Mouse (Mus musculus) neural tube, embryonic 13.5 days (tissue): ENCODE data around the gene Pald1. TPM values are rescaled to one million over a fixed set of nuclear protein-coding genes. Genes with fewer than 3 reads are reported as not detected.

Experiments
- ATAC-seq: fragments of 200-750 bp; cut with Nextera tagmentation; 2 replicates; pipeline ENCODE4 v1.8.0; 2017; ENCODE audit warnings: low read depth, mild to moderate bottlenecking, moderate TSS enrichment, moderate library complexity
- H3K27ac ChIP-seq: fragments of 300-500 bp; sonication (generic); replicated peaks from 2 replicates; pipeline ENCODE4 v1.5.1; 2015; ENCODE audit warnings: moderate library complexity, mild to moderate bottlenecking, inconsistent platforms
- H3K27me3 ChIP-seq: fragments of 300-500 bp; sonication (generic); 2 replicates; pipeline ENCODE4 v1.6.1; 2015; ENCODE audit warnings: mild to moderate bottlenecking, inconsistent platforms
- H3K36me3 ChIP-seq: fragments of 300-500 bp; sonication (generic); 2 replicates; pipeline ENCODE4 v1.6.1; 2015; ENCODE audit warnings: mild to moderate bottlenecking, inconsistent platforms
- H3K4me1 ChIP-seq: fragments of 300-500 bp; sonication (generic); replicated peaks from 2 replicates; pipeline ENCODE4 v1.6.1; 2015; ENCODE audit warnings: inconsistent platforms
- H3K4me2 ChIP-seq: fragments of 300-500 bp; sonication (generic); 2 replicates; pipeline ENCODE4 v1.6.1; 2015; ENCODE audit warnings: inconsistent platforms, mild to moderate bottlenecking, moderate library complexity
- H3K4me3 ChIP-seq: fragments of 300-500 bp; sonication (generic); 2 replicates; pipeline ENCODE4 v1.5.1; 2015; ENCODE audit warnings: mild to moderate bottlenecking, inconsistent platforms
- H3K9ac ChIP-seq: fragments of 300-500 bp; sonication (generic); 2 replicates; pipeline ENCODE4 v1.6.1; 2015; ENCODE audit warnings: moderate library complexity, mild to moderate bottlenecking, inconsistent platforms
- H3K9me3 ChIP-seq: fragments of 300-500 bp; sonication (generic); 2 replicates; pipeline ENCODE4 v1.6.1; 2016; ENCODE audit warnings: inconsistent platforms
- WGBS: fragments of 180-500 bp; shearing (Covaris S2); methylation state at CpG from one replicate; pipeline ENCODE4 v1.1.7; 2015; 5-methylcytosine and 5-hydroxymethylcytosine counted together
- polyA plus RNA-seq: library from polyadenylated mRNA; unstranded; fragments of >200 nt; fragmentation: Nextera tagmentation; extraction: Ambion mirVana; gene quantifications from 2 replicates; pipeline ENCODE4 v1.2.1, GENCODE M21; 2015

Pald1 gene
- polyA plus RNA-seq, 1 experiment from 2014 or later = 31.5 TPM

- peaks cover 71% of the 10 kb centered on the region for H3K27me3 ChIP-seq
- 2% methylated on average over 50 of the region's 50 CpGs for WGBS
- no peak overlapping the region for H3K27ac ChIP-seq
- no peaks in the 10 kb centered on the region for H3K9me3 ChIP-seq
- peak overlapping the region; percentile 65 for H3K9ac ChIP-seq
- H3K36me3 ChIP-seq = no peaks in the 10 kb centered on the region
- H3K4me2 ChIP-seq = peak overlapping the region; percentile 79
- peaks cover 15% of the 10 kb centered on the region for H3K4me1 ChIP-seq
- ATAC-seq = peak; percentile 49; the same call in 1 of the 2 replicates
- peak overlapping the region; percentile 44 for H3K4me3 ChIP-seq
These were observed 35.0 kb upstream of the Pald1 start for GRCm38 (mm10) chr10:61418131-61418900.

DNA sequence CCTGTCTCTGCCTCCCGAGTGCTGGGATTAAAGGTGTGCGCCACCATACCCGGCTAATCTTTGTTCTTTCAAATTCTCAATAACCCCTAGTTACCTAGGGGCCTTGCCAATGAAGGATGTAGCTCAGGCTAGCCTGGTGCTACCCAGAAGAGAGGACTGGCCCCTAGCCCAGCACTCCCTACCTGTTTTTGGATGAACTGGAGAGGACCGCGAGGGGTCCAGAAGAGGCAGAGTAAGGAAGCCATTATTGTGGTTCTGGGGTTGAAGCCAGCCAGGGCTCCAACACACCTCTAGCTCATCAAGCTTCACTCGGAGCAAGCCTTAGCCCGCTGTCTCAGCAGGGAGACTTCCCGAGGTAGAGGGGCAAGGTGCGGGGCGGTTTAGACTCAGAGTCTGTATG, 34.3 kb upstream of the Pald1 start, which contains the start of gene Nodal:
Gene Nodal (plus strand): TSS at position 301 of the 400 bp plus-strand sequence.
- H3K9me3 ChIP-seq = no peaks in the 10 kb centered on the region
- H3K4me1 ChIP-seq = peaks cover 15% of the 10 kb centered on the region
- no peak for ATAC-seq
- peak within 1 kb of the TSS; percentile 44 for H3K4me3 ChIP-seq
- H3K4me2 ChIP-seq = peak within 1 kb of the TSS; percentile 79
- 19% methylated on average over 10 of the region's 10 CpGs for WGBS
- H3K36me3 ChIP-seq = no peaks in the 10 kb centered on the region
- peak within 1 kb of the TSS; percentile 65 for H3K9ac ChIP-seq
- peaks cover 71% of the 10 kb centered on the region for H3K27me3 ChIP-seq
- no peak within 1 kb of the TSS for H3K27ac ChIP-seq

DNA sequence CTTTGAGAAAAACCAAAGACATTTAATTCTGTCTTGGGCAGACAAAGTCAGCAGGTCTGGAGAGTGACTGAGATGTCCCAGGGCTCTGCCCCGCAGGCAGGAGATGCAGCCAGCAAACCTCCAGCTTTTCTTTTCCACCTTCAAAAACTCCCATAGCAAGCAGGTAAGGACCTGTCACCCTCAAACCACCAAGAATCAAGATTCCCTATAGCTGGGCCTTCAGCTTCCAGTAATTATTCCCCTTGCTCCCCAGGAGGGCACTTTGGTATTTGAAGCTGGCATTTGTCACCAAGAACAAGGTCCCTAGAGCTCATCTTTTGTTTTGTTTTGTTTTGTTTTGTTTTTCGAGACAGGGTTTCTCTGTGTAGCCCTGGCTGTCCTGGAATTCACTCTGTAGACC, 33.7 kb upstream of the Pald1 start:
- Histone ChIP-seq H3K27me3 (peaks cover 71% of the 10 kb centered on the region), H3K9me3 (no peaks in the 10 kb centered on the region), H3K4me3 (no peak overlapping the region), H3K4me2 (no peak overlapping the region), H3K4me1 (peaks cover 15% of the 10 kb centered on the region), H3K27ac (no peak overlapping the region), H3K9ac (no peak overlapping the region), H3K36me3 (no peaks in the 10 kb centered on the region)
- WGBS = 30% methylated on average over 2 of the region's 2 CpGs
- no peak for ATAC-seq

- no peaks in the 10 kb centered on the region for H3K9me3 ChIP-seq
- peaks cover 71% of the 10 kb centered on the region for H3K27me3 ChIP-seq
- H3K4me1 ChIP-seq = peaks cover 15% of the 10 kb centered on the region
- 12% methylated on average over 7 of the region's 7 CpGs for WGBS
- no peak for ATAC-seq
- H3K36me3 ChIP-seq = no peaks in the 10 kb centered on the region
- H3K9ac ChIP-seq = no peak overlapping the region
- no peak overlapping the region for H3K4me3 ChIP-seq
- H3K27ac ChIP-seq = no peak overlapping the region
- no peak overlapping the region for H3K4me2 ChIP-seq
These were observed 33.2 kb upstream of the Pald1 start for GRCm38 (mm10) chr10:61416561-61416960.

DNA sequence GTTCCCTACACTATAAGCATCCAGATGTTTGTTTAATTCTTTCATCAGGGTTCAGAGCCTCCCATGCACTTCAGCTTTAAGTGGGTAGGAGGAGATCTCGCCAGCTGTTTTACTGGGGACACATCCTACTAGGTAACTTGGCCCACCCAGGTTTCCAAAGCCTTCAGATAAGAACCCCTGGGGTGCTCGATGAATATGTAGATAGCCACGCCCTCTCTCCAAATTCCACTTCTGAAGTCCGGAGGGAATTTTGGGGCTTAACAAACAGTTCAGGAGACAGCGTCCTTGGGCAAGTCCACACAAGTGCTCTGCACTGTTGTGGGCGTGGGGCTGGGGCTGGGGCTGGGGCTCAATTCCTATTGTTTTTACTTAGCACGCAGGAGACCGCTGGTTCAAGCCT, 32.6 kb upstream of the Pald1 start:
- H3K9ac ChIP-seq = no peak overlapping the region
- H3K4me2 ChIP-seq = no peak overlapping the region
- no peaks in the 10 kb centered on the region for H3K9me3 ChIP-seq
- H3K4me3 ChIP-seq = no peak overlapping the region
- peaks cover 15% of the 10 kb centered on the region for H3K4me1 ChIP-seq
- WGBS = 10% methylated on average over 8 of the region's 8 CpGs
- H3K36me3 ChIP-seq = no peaks in the 10 kb centered on the region
- ATAC-seq = no peak
- peaks cover 64% of the 10 kb centered on the region for H3K27me3 ChIP-seq
- no peak overlapping the region for H3K27ac ChIP-seq

DNA sequence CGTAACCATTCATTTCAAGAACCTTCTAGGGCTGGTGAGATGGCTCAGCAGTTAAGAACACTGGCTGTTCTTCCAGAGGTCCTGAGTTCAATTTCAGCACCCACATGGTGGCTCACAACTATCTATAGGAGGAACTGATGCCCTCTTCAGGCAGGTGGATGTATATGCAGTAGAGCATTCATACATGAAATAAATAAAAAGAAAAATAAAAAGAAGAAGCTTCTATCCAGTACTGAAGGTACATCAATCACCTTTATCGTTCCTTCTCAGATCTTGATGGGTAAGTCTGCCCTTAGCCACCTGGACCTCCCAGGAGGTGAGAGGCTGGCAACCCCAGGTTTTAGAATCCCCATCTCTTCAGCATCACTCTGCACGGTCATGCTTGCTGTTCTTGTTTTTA, 31.9 kb upstream of the Pald1 start:
- WGBS = 66% methylated on average over 3 of the region's 3 CpGs
- no peak for ATAC-seq
- peaks cover 15% of the 10 kb centered on the region for H3K4me1 ChIP-seq
- H3K36me3 ChIP-seq = no peaks in the 10 kb centered on the region
- H3K27me3 ChIP-seq = peaks cover 58% of the 10 kb centered on the region
- H3K9ac ChIP-seq = no peak overlapping the region
- no peak overlapping the region for H3K4me3 ChIP-seq
- no peak overlapping the region for H3K4me2 ChIP-seq
- no peak overlapping the region for H3K27ac ChIP-seq
- H3K9me3 ChIP-seq = no peaks in the 10 kb centered on the region

GRCm38 (mm10) chr10:61412910-61413625, 29.7 kb upstream of the Pald1 start:
- Histone ChIP-seq H3K4me3 (no peak overlapping the region), H3K4me1 (peaks cover 4% of the 10 kb centered on the region; the same call in 1 of the 2 replicates), H3K27ac (no peak overlapping the region), H3K9ac (no peak overlapping the region), H3K36me3 (no peaks in the 10 kb centered on the region), H3K27me3 (peaks cover 37% of the 10 kb centered on the region), H3K9me3 (no peaks in the 10 kb centered on the region), H3K4me2 (no peak overlapping the region)
- no peak for ATAC-seq
- WGBS = 60% methylated on average over 21 of the region's 21 CpGs

GRCm38 (mm10) chr10:61410193-61410592, 26.9 kb upstream of the Pald1 start:
- Histone ChIP-seq H3K9me3 (no peaks in the 10 kb centered on the region), H3K4me3 (no peak overlapping the region), H3K36me3 (no peaks in the 10 kb centered on the region), H3K27ac (no peak overlapping the region), H3K4me1 (no peaks in the 10 kb centered on the region), H3K4me2 (no peak overlapping the region), H3K9ac (no peak overlapping the region), H3K27me3 (peaks cover 28% of the 10 kb centered on the region)
- 36% methylated on average over 9 of the region's 9 CpGs for WGBS
- no peak for ATAC-seq

DNA sequence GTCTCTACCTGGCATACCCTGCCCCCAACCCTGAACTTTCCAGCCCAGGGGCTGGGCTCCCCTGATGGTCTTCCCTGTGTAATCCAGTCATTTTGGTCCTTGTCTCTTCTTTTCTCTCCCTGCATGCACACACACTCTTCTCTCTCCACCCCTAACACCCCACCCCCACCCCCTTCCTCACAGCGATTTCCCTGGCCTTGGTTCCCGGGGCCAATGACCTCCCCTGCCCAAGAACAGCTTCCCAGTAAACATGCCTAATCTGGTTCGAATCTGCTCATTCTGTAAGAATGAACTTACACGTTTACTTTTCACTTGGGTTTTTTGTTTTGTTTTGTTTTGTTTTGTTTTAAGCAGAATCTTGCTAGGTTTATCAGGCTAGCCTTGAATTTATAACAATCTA, 26.4 kb upstream of the Pald1 start:
- no peak overlapping the region for H3K4me2 ChIP-seq
- WGBS = 4% methylated on average over 4 of the region's 4 CpGs
- no peaks in the 10 kb centered on the region for H3K4me1 ChIP-seq
- no peak overlapping the region for H3K9ac ChIP-seq
- H3K27ac ChIP-seq = no peak overlapping the region
- no peak overlapping the region for H3K4me3 ChIP-seq
- no peak for ATAC-seq
- H3K27me3 ChIP-seq = peaks cover 23% of the 10 kb centered on the region
- H3K36me3 ChIP-seq = no peaks in the 10 kb centered on the region
- no peaks in the 10 kb centered on the region for H3K9me3 ChIP-seq

DNA sequence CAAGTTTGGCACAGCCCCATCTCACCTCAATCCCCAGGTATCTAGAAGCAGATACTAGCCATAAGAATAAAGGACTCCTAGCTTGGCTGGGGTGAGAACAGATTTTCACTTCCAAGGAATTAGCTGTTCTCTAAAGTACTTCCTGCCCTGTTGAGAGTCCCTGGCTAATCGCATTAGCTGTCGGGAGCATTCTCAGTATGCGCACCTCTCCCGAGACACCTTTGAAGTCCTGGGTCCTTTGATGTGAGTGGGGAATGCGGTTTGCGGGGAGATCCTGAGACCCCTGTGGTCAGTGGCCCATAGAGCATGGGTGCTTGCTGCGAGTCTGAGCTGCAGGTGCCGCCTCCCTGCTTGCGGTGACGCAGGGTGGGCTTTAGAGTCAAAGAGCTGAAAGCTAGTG, 22.6 kb upstream of the Pald1 start:
- no peak overlapping the region for H3K4me2 ChIP-seq
- H3K27ac ChIP-seq = no peak overlapping the region
- no peaks in the 10 kb centered on the region for H3K36me3 ChIP-seq
- no peak for ATAC-seq
- H3K9ac ChIP-seq = no peak overlapping the region
- no peaks in the 10 kb centered on the region for H3K9me3 ChIP-seq
- WGBS = 16% methylated on average over 10 of the region's 10 CpGs
- no peaks in the 10 kb centered on the region for H3K4me1 ChIP-seq
- H3K4me3 ChIP-seq = no peak overlapping the region
- peaks cover 20% of the 10 kb centered on the region for H3K27me3 ChIP-seq

GRCm38 (mm10) chr10:61402911-61403310, 19.6 kb upstream of the Pald1 start:
- no peak overlapping the region for H3K4me3 ChIP-seq
- WGBS = 89% methylated on average over 2 of the region's 2 CpGs
- no peak overlapping the region for H3K4me2 ChIP-seq
- ATAC-seq = no peak
- H3K4me1 ChIP-seq = no peaks in the 10 kb centered on the region
- peaks cover 17% of the 10 kb centered on the region for H3K27me3 ChIP-seq
- no peak overlapping the region for H3K9ac ChIP-seq
- H3K9me3 ChIP-seq = no peaks in the 10 kb centered on the region
- H3K36me3 ChIP-seq = no peaks in the 10 kb centered on the region
- no peak overlapping the region for H3K27ac ChIP-seq

- Histone ChIP-seq H3K4me2 (no peak overlapping the region), H3K27ac (no peak overlapping the region), H3K4me3 (no peak overlapping the region), H3K4me1 (no peaks in the 10 kb centered on the region), H3K36me3 (no peaks in the 10 kb centered on the region), H3K9me3 (no peaks in the 10 kb centered on the region), H3K9ac (no peak overlapping the region), H3K27me3 (peaks cover 13% of the 10 kb centered on the region)
- WGBS = 81% methylated on average over 5 of the region's 5 CpGs
- no peak for ATAC-seq
These were observed 19.1 kb upstream of the Pald1 start for GRCm38 (mm10) chr10:61402480-61402879.
